Mouse (Mus musculus): Measurements from ENCODE around the gene Rab31.

The Rab31 gene

DNA sequence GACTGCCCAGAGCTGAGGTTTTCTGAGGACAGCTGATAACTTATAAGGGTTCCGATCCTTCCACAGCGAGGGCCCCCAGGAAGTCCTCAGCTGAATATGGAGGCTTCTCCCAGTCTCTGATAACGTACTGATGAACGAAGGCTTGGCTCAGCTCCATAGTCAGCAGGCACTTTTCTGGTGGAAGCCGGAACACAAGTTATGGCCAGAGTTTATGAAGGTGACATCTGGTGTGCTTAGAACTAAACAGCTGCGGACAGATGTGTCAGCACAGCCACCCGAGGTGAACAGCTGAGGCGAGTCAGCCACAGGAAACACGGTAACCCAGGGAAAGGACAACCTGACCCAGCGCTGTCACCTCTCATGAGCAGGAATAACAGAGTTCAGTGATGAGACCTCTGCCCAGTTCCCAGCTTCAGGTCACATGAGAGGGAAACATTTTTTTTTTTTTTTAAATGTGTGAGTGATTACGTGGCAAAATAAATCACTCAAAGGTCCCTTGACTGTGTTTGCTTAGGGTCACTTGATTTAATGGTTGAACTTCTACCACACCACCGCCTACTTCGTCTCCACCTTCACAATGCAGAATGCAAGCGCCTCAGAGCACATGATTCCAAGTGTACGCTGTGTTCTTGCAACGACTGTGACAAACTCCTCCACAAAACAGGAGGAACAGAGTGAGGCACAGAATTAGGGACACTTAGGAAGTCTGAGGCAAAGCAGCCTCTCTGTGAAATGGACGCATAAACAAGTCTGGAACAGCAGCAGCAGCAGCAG lies 106.0 kb downstream of the Rab31 start:
- in situ Hi-C loops (cut with MboI, MseI), result no loop called here

DNA sequence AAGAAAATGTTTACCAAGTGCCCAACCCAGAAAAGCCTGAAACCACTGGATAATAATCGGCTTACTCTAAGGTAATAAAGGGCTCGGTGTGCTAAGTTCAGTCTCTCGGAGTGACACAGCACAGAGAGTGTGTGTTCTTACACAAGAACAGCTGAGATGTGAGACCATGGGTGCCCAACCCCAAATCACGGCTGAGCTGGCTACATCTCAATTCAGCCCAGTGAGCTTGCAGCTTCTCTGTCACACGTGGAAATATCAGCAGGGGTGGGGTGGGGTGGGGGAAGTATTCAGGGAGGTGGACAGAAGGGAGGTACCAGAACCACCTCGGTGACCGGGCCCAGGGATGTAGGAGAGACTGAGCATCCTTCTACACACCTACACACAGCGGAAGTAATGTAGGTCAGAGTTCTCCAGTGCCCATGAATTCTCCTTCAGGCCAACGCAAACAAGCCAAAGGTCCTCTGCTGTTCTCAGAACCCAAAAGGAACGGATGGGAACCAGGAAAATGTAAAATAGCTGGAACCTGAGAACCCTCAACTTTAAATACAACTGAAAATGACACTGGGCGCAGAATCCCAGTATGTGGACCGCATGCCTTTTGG lies 106.7 kb downstream of the Rab31 start:
- in situ Hi-C loops (cut with MboI, MseI), result no loop called here

GRCm38 (mm10) chr17:65663329-65664078 lies 109.0 kb downstream of the Rab31 start:
- in situ Hi-C loops (cut with MboI, MseI), result no loop called here

GRCm38 (mm10) chr17:65662662-65663061 lies 109.9 kb downstream of the Rab31 start:
- in situ Hi-C loops (cut with MboI, MseI), result no loop called here

DNA sequence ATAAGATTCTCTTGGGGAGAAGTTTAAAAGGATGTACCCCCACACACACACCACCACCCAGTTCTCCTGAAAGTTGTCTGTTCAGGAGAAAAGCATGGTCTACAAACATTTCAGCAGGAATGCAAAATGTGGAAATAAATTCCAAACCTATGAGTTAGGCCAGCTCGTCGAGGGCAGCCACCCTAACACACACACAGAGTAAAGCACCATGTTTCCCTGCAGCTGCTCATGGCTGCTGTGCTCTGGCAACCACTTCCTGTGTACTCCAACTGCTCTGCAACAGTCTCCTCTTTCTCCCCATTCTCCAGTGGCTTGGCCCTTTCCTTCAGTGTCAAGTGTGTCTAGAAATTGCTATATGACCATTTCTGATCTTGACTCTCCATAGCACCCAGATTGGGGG lies 114.1 kb downstream of the Rab31 start:
- in situ Hi-C loops (cut with MboI, MseI), result no loop called here

DNA sequence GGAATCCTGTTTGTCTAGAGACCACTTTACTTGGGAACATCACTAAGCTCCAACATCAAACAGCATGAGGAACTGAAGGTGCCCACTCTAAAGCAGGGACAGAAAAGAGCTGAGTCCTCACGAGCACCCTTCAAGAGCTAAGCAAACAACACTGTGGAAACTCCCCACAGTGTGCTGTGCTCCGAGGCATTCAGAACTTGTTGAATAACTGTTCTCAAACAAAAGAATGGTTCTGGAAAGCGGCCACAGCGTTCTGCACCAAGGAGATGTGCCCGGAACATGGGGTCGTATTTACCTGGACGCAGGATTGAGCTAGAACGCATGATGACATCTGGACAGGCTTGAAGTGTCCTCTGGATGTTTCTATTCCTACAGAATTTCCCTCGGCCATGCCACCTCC lies 114.6 kb downstream of the Rab31 start:
- in situ Hi-C loops (cut with MboI, MseI), result no loop called here

GRCm38 (mm10) chr17:65656731-65657130 lies 115.8 kb downstream of the Rab31 start:
- in situ Hi-C loops (cut with MboI, MseI), result no loop called here

DNA sequence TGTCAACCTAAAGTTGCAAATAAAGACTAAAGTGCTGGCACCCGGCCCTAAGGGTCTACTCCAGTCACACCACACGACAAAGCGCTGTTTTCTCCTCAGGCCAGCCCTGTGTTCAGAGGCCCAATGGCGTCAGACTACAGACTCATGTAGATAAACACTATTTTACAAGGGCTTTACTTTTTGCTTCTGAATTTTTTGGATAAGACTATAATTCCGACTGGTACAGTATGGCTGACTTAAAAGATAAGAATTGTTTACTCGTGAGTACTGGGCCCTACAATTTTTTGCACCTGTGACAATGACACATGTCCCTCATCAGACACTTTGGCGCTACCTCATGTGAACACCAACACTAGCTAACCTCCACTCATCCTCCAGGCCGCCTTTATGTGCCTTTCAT lies 116.5 kb downstream of the Rab31 start:
- in situ Hi-C loops (cut with MboI, MseI), result no loop called here

GRCm38 (mm10) chr17:65655608-65656007 lies 116.9 kb downstream of the Rab31 start:
- in situ Hi-C loops (cut with MboI, MseI), result no loop called here

- in situ Hi-C loops (cut with MboI, MseI), result no loop called here
These were observed 122.0 kb downstream of the Rab31 start for GRCm38 (mm10) chr17:65650598-65650997.

DNA sequence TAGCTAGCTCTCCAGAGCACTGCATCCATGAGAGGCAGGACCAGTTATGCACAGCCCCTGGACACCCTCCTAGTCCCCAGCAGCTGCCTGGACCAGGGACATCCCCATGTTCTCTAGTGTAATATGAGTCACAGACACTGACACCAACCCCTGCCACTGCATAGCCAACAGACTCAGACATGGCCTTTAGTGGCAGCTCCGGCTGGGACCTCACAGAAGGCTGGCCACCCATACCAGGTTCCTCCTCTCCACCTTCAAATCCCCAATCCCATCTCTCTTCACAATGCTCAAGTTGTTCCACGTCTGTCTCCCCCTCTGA lies 123.4 kb downstream of the Rab31 start:
- in situ Hi-C loops (cut with MboI, MseI), result no loop called here

DNA sequence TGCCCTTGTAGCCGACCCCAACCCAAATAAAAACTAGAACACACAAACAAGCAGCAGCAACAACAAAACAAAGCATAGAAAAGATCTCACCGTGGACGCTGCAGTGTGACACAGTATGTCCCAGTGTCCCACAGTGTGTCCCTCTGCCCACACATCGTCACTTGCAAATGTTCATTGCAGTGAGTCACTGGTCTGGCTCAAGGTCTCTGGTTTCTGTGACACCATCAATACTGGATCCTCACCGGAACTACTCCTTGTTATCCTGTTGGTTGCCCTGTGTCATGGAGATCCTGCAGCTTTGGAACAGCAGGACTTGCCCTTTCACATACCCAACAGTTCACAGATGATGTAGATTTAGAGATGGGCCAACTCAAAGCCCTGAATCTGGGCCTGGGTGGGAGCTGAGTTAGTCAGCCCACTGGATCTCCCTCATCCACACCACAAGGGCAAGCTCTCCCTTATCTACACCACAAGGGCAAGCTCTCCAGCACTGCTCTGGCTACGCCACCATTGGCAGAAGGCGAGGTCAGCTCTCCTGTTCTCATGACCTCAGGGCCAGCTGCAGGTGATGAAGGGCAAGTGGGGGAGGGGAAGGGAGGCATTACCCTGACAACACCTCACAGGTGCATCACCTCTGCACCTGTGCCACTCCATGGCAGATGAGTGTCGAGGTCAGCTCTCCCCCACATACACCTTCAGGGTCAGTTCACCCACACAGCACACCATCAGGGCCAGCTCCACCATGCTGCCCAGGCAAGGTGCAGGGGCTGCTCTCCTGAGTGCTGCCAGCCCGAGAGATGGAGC lies 124.0 kb downstream of the Rab31 start:
- in situ Hi-C loops (cut with MboI, MseI), result no loop called here

GRCm38 (mm10) chr17:65647961-65648360 lies 124.6 kb downstream of the Rab31 start:
- in situ Hi-C loops (cut with MboI, MseI), result no loop called here

- in situ Hi-C loops (cut with MboI, MseI), result no loop called here
These were observed 125.3 kb downstream of the Rab31 start for GRCm38 (mm10) chr17:65647226-65647625.

GRCm38 (mm10) chr17:65643579-65643978 lies 129.0 kb downstream of the Rab31 start:
- in situ Hi-C loops (cut with MboI, MseI), result no loop called here

DNA sequence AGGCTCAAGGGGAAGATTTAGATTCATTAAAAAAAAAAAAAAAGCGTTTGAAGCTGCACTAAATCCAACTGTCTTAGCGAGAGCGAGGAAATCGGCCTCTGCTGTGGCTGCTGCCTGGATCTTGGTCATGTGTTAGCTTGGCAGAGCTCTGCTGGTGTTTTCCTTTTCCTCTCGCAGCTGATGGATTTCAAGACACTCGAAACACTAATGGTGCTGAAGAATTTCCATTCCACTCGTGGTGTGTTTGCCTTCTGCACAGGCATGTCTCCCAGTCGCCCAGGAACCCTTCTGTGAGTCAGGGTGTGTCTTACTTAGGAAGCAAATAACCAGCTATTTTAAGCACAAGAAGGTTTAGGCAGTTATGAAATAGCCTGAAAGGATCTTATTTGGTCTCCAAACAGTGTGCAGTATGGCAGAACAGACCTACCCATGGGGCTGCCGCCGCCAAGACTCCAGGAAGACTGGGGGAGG lies 129.5 kb downstream of the Rab31 start:
- in situ Hi-C loops (cut with MboI, MseI), result no loop called here

DNA sequence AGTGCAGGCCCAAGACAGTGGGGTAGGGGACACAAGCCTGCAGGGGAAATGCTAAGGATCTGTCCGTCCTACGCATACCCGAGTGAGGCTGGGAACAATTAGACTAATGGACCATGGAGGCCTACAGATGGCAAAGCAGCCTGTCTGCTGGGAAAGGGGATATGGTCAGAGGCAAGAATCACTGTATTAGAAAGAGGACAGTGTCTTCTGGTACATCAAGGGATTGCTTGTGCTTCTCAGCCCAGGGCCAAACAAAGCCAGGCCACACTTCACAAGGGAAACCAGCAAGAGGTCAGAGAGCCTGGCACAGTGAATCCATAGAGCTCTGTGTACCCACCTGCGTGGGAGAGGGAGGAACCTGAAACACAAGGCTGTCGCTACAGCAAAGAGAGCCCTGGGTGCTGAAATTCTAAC lies 130.0 kb downstream of the Rab31 start:
- in situ Hi-C loops (cut with MboI, MseI), result no loop called here

GRCm38 (mm10) chr17:65641734-65642218 lies 130.8 kb downstream of the Rab31 start, which contains the start of gene Txndc2:
TSS of gene Txndc2 (minus strand) at chr17:65642168.
- in situ Hi-C loops (cut with MboI, MseI), result no loop called here

GRCm38 (mm10) chr17:65639144-65639543 lies 133.4 kb downstream of the Rab31 start:
- in situ Hi-C loops (cut with MboI, MseI), result no loop called here

- in situ Hi-C loops (cut with MboI, MseI), result no loop called here
These were observed 136.7 kb downstream of the Rab31 start for GRCm38 (mm10) chr17:65635715-65636360.

DNA sequence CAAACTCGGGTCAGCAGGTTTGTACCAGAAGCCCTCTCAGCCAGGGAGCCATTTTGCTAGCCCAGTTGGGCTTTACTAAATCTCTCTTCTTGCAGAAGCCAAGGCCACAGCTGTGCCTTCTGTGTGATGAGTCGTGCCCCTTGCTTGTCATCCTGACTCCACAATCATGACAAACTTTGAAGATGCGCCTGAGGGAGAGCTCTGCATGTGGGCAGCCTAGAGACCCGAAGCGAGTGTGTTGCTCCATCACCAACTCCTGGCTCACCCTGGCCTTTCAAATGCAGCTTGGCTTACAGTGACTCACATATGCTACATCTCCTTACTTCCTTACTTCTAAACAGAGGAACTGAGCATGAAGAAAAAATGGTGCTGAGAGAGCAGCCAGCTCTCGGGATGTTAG lies 142.6 kb downstream of the Rab31 start:
- in situ Hi-C loops (cut with MboI, MseI), result no loop called here
